Mouse (Mus musculus) CH12.LX (cell line): ENCODE measurements around the gene Mrpl20. TPM values are rescaled to one million over a fixed set of nuclear protein-coding genes. Genes with fewer than 3 reads are reported as not detected.

Experiments
- DNase-seq: peaks from one replicate; pipeline ENCODE4 v3.0.0-alpha.2; 2013; ENCODE audit errors: extremely low read depth
- H3K27ac ChIP-seq: 2 replicates; pipeline ENCODE4 v1.5.1; 2012; ENCODE audit warnings: low read depth, mild to moderate bottlenecking, control low read depth, moderate library complexity; ENCODE audit not compliant: insufficient read depth
- H3K27me3 ChIP-seq: replicated peaks from 2 replicates; pipeline ENCODE3; 2012; ENCODE audit warnings: inconsistent platforms
- H3K36me3 ChIP-seq, 2 experiments: replicated peaks in 1 of 2; 2 replicates each; pipeline versions ENCODE3 to v1.6.1; 2012; ENCODE audit warnings: inconsistent platforms in 1 of 2, low read length in 1 of 2, mild to moderate bottlenecking in 1 of 2, mixed read lengths in 1 of 2, moderate library complexity in 1 of 2; ENCODE audit not compliant: control insufficient read depth in 1 of 2, insufficient read depth in 1 of 2
- H3K4me1 ChIP-seq, 2 experiments: 2 replicates each; pipeline ENCODE4 v1.6.1; 2012; ENCODE audit warnings: inconsistent platforms in 1 of 2, moderate library complexity in 1 of 2; ENCODE audit not compliant: insufficient read depth in 2 of 2, control insufficient read depth in 1 of 2
- H3K4me2 ChIP-seq: 2 replicates; pipeline ENCODE4 v1.6.1; 2012; ENCODE audit warnings: low read depth, mild to moderate bottlenecking, control low read depth; ENCODE audit not compliant: poor library complexity, insufficient read depth, severe bottlenecking
- H3K4me3 ChIP-seq, 3 experiments: fragments of 150-350 bp in 1 of 3; sonication (generic) in 1 of 3; replicated peaks in 1 of 3; 2 replicates each; pipeline versions ENCODE3 to v1.5.1; 2011 to 2012; ENCODE audit warnings: low read depth in 2 of 3, low read length in 2 of 3, mild to moderate bottlenecking in 2 of 3, moderate library complexity in 2 of 3, control low read depth in 1 of 3, improper control_type of control experiment in 1 of 3, inconsistent platforms in 1 of 3, mixed read lengths in 1 of 3; ENCODE audit not compliant: poor library complexity in 1 of 3
- H3K79me2 ChIP-seq: replicated peaks from 2 replicates; pipeline ENCODE4 v1.6.1; 2012; ENCODE audit warnings: mild to moderate bottlenecking, moderate library complexity; ENCODE audit not compliant: control insufficient read depth, poor library complexity, insufficient read depth, severe bottlenecking; ENCODE audit errors: extremely low read depth
- H3K9ac ChIP-seq: 2 replicates; pipeline ENCODE4 v1.6.1; 2012; ENCODE audit warnings: low read depth, mild to moderate bottlenecking, control low read depth, moderate library complexity; ENCODE audit not compliant: insufficient read depth
- H3K9me3 ChIP-seq: replicated peaks from 2 replicates; pipeline ENCODE3; 2012; ENCODE audit warnings: low read length, inconsistent platforms, mixed read lengths
- BHLHE40 ChIP-seq: IDR thresholded peaks from 2 replicates; pipeline ENCODE4 v1.6.1; 2011; ENCODE audit warnings: mild to moderate bottlenecking, low read depth, low read length, improper control_type of control experiment
- CHD1 ChIP-seq: IDR thresholded peaks from 2 replicates; pipeline ENCODE4 v1.6.1; 2012; ENCODE audit warnings: low read depth, low read length, improper control_type of control experiment, inconsistent platforms
- CHD2 ChIP-seq: IDR thresholded peaks from 2 replicates; pipeline ENCODE4 v1.6.1; 2011; ENCODE audit warnings: low read length, improper control_type of control experiment
- CTCF ChIP-seq, 2 experiments: IDR thresholded peaks in 1 of 2; conservative IDR thresholded peaks in 1 of 2; 2 replicates each; pipeline ENCODE4 v1.5.1; 2011 to 2012; ENCODE audit warnings: low read depth in 2 of 2, low read length in 2 of 2, improper control_type of control experiment in 1 of 2, inconsistent platforms in 1 of 2, mild to moderate bottlenecking in 1 of 2, moderate library complexity in 1 of 2
- E2F4 ChIP-seq: IDR thresholded peaks from 2 replicates; pipeline ENCODE4 v1.6.1; 2011; ENCODE audit warnings: low read depth, low read length, improper control_type of control experiment; ENCODE audit not compliant: insufficient replicate concordance
- ELF1 ChIP-seq: IDR thresholded peaks from 2 replicates; pipeline ENCODE4 v1.6.1; 2014; ENCODE audit warnings: low read depth, mild to moderate bottlenecking, inconsistent platforms, low read length, improper control_type of control experiment
- EP300 ChIP-seq: IDR thresholded peaks from 2 replicates; pipeline ENCODE4 v1.6.1; 2011; ENCODE audit warnings: low read length, improper control_type of control experiment
- HCFC1 ChIP-seq: IDR thresholded peaks from 2 replicates; pipeline ENCODE4 v1.6.1; 2012; ENCODE audit warnings: low read depth, mild to moderate bottlenecking, inconsistent platforms, low read length, improper control_type of control experiment
- IRF4 ChIP-seq: IDR thresholded peaks from 2 replicates; pipeline ENCODE4 v1.6.1; 2014; ENCODE audit warnings: low read depth, mild to moderate bottlenecking, inconsistent platforms, low read length, improper control_type of control experiment
- JUN ChIP-seq: IDR thresholded peaks from 2 replicates; pipeline ENCODE4 v1.6.1; 2011; ENCODE audit warnings: low read depth, mild to moderate bottlenecking, low read length, improper control_type of control experiment, moderate library complexity; ENCODE audit not compliant: insufficient read depth
- JUND ChIP-seq: conservative IDR thresholded peaks from 2 replicates; pipeline ENCODE4 v1.6.1; 2011; ENCODE audit warnings: low read depth, low read length, improper control_type of control experiment
- KAT2A ChIP-seq: IDR thresholded peaks from 2 replicates; pipeline ENCODE4 v1.6.1; 2012; ENCODE audit warnings: low read length, improper control_type of control experiment, inconsistent platforms; ENCODE audit not compliant: insufficient replicate concordance
- MAFK ChIP-seq: IDR thresholded peaks from 2 replicates; pipeline ENCODE4 v1.6.1; 2011; ENCODE audit warnings: low read length, improper control_type of control experiment; ENCODE audit not compliant: insufficient replicate concordance
- MAX ChIP-seq: IDR thresholded peaks from 2 replicates; pipeline ENCODE4 v1.6.1; 2011; ENCODE audit warnings: low read length, improper control_type of control experiment
- MEF2A ChIP-seq: IDR thresholded peaks from 2 replicates; pipeline ENCODE4 v1.6.1; 2014; ENCODE audit warnings: low read depth, mild to moderate bottlenecking, inconsistent platforms, low read length, improper control_type of control experiment, borderline replicate concordance
- MXI1 ChIP-seq: IDR thresholded peaks from 2 replicates; pipeline ENCODE4 v1.6.1; 2011; ENCODE audit warnings: mild to moderate bottlenecking, low read depth, low read length, improper control_type of control experiment
- NELFE ChIP-seq: IDR thresholded peaks from 2 replicates; pipeline ENCODE4 v1.6.1; 2011; ENCODE audit warnings: low read depth, low read length, improper control_type of control experiment
- NRF1 ChIP-seq: IDR thresholded peaks from 2 replicates; pipeline ENCODE4 v1.6.1; 2014; ENCODE audit warnings: low read depth, mild to moderate bottlenecking, inconsistent platforms, low read length, improper control_type of control experiment, moderate library complexity
- PAX5 ChIP-seq: IDR thresholded peaks from 2 replicates; pipeline ENCODE4 v1.6.1; 2012; ENCODE audit warnings: low read length, inconsistent platforms, mixed read lengths
- POLR2AphosphoS2 ChIP-seq: IDR thresholded peaks from 2 replicates; pipeline ENCODE4 v1.6.1; 2011; ENCODE audit warnings: low read depth, low read length, improper control_type of control experiment
- RAD21 ChIP-seq: IDR thresholded peaks from 2 replicates; pipeline ENCODE4 v1.6.1; 2011; ENCODE audit warnings: low read depth, mild to moderate bottlenecking, low read length, improper control_type of control experiment, moderate library complexity
- RCOR1 ChIP-seq: conservative IDR thresholded peaks from 2 replicates; pipeline ENCODE4 v1.6.1; 2012; ENCODE audit warnings: low read depth, mild to moderate bottlenecking, inconsistent platforms, low read length, improper control_type of control experiment
- SIN3A ChIP-seq: IDR thresholded peaks from 2 replicates; pipeline ENCODE4 v1.6.1; 2012; ENCODE audit warnings: low read length, improper control_type of control experiment, inconsistent platforms
- SMC3 ChIP-seq: IDR thresholded peaks from 2 replicates; pipeline ENCODE4 v1.6.1; 2011; ENCODE audit warnings: low read depth, low read length, improper control_type of control experiment
- TBP ChIP-seq: conservative IDR thresholded peaks from 2 replicates; pipeline ENCODE4 v1.6.1; 2011; ENCODE audit warnings: low read depth, low read length, improper control_type of control experiment
- USF1 ChIP-seq: IDR thresholded peaks from 2 replicates; pipeline ENCODE4 v1.6.1; 2014; ENCODE audit warnings: low read depth, mild to moderate bottlenecking, inconsistent platforms, low read length, improper control_type of control experiment
- USF2 ChIP-seq: conservative IDR thresholded peaks from 2 replicates; pipeline ENCODE4 v1.6.1; 2011; ENCODE audit warnings: low read depth, low read length, improper control_type of control experiment
- ZMIZ1 ChIP-seq: IDR thresholded peaks from 2 replicates; pipeline ENCODE4 v1.6.1; 2012; ENCODE audit warnings: low read depth, mild to moderate bottlenecking, inconsistent platforms, low read length, improper control_type of control experiment
- dilution Hi-C: fragments of 300-500 bp; cut with MboI; formaldehyde crosslinking; loops from 2 replicates; pipeline ENCODE4 v1.14.3; 2020; ENCODE audit warnings: low sequenced_read_pairs; ENCODE audit not compliant: extremely low pct_unique_long_range_greater_than_20kb, extremely low pct_ligation_motif_present
- in situ Hi-C: fragments of 300-500 bp; cut with MboI; formaldehyde crosslinking; loops from 3 replicates; pipeline ENCODE4 v1.14.3; 2019; ENCODE audit warnings: low sequenced_read_pairs, low pct_ligation_motif_present, low pct_unique_long_range_greater_than_20kb, mixed read lengths
- polyA plus RNA-seq: library from polyadenylated mRNA; unstranded; fragments of >175 nt; gene quantifications from 2 replicates; pipeline ENCODE4 v1.2.1, GENCODE M21; 2012; ENCODE audit warnings: low read depth; ENCODE audit not compliant: insufficient read length
- total RNA-seq, 2 experiments: library from RNA; depleted of rRNA; stranded (reverse); fragments of 300-350 nt in 1 of 2; fragments of >200 nt in 1 of 2; gene quantifications; 2 replicates each; pipeline ENCODE4 v1.2.3; 2012 to 2014

Mrpl20 gene
- total and polyA plus RNA-seq, 3 experiments, result 146 to 230 (median 193) TPM

DNA sequence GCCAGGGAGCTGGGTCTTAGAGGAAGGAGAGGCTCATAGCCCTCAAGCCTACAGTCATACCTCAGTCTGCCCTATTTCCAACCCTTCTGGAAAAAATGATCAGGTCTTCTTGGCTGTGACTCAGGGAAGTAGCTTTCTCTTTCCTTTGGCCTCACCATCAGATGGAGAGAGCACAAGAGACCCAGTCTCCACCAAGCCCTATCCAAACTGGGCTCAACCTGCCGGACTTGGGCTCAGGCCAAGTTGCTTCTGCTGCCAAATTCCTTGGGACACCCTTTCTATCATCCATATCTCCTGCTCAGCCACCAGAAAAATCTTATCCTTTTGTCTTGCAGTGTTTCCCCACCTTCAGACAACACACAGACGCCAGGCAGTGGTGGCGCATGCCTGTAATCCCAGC lies 26.8 kb upstream of the Mrpl20 start:
- Histone ChIP-seq H3K27ac (no peak overlapping the region), H3K27me3 (peaks cover 50% of the 10 kb centered on the region), H3K9me3 (no peaks in the 10 kb centered on the region)
- dilution Hi-C loops, result no loop called here
- TF ChIP-seq RAD21 (no peak), IRF4 (no peak), E2F4 (no peak), CHD2 (no peak), MAFK (no peak), PAX5 (no peak), RCOR1 (no peak), MEF2A (no peak), NRF1 (no peak), NELFE (no peak), POLR2AphosphoS2 (no peak), EP300 (no peak), SIN3A (no peak), TBP (no peak), ZMIZ1 (no peak), ELF1 (no peak)
- TF ChIP-seq, all 38 proteins: peak for 0
- peaks cover 14 to 36% of the 10 kb centered on the region in 2 experiments for H3K4me1 ChIP-seq
- no peak overlapping the region for H3K4me2 ChIP-seq
- H3K36me3 ChIP-seq, result no peaks in the 10 kb centered on the region
- DNase-seq, result no peak
- no peak overlapping the region for H3K4me3 ChIP-seq
- H3K79me2 ChIP-seq, result no peaks in the 10 kb centered on the region
- no peak overlapping the region for H3K9ac ChIP-seq
- in situ Hi-C loops, result no loop called here

DNA sequence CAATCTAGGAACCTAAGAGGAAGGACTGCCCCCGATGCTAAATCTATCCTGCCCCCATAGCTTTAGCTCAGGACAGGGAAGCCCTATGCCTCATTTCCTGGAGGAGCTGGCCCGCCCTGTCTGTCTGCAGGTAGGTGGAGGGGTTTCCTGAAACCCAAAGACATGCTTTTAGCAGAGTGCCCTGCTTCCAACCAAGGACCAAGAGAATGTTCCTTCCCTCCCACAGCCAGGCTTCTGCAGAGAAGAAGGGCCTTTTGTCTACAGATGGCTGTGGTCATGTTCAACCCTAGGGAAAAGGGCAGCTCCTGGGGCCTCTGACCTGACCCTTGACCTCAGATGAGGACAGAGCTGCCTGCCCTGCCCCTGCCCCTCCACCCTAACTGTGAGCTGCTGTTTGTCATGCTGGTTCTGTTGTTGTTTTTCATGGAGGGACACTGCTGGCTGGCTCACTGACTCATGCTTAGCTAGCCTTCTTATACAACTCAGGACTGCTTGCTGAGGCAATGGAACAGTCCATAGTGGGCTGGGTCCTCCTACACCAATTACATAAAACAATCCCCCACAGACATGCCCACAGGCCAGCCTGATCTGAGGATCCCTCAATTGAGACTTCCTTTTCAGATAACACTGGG lies 25.9 kb upstream of the Mrpl20 start:
- H3K36me3 ChIP-seq, result no peaks in the 10 kb centered on the region
- no peak for DNase-seq
- H3K4me1 ChIP-seq, result peaks cover 14 to 38% of the 10 kb centered on the region in 2 experiments
- no peaks in the 10 kb centered on the region for H3K79me2 ChIP-seq
- no peaks in the 10 kb centered on the region for H3K9me3 ChIP-seq
- dilution Hi-C loops (no loop called here), in situ Hi-C loops (no loop called here)
- peaks cover 47% of the 10 kb centered on the region for H3K27me3 ChIP-seq
- no peak overlapping the region for H3K9ac ChIP-seq
- no peak overlapping the region for H3K4me3 ChIP-seq
- TF ChIP-seq USF2 (no peak), E2F4 (no peak), JUN (no peak), ELF1 (no peak), CHD1 (no peak), IRF4 (no peak), HCFC1 (no peak), USF1 (no peak), NRF1 (no peak), SMC3 (no peak), BHLHE40 (no peak), MXI1 (no peak), MEF2A (no peak), MAX (no peak), MAFK (no peak), POLR2AphosphoS2 (no peak), CTCF (conservative IDR thresholded peaks at IDR 0.05 in 1 of 2, IDR thresholded peaks at IDR 0.05 in 1 of 2; ENCODE audit: low read depth in 2 of 2, low read length in 2 of 2) (no peak), KAT2A (no peak), JUND (no peak), SIN3A (no peak)
- TF ChIP-seq, all 38 proteins: peak for 0
- H3K27ac ChIP-seq, result no peak overlapping the region
- no peak overlapping the region for H3K4me2 ChIP-seq
